Mouse (Mus musculus) testis, adult 2 months (tissue): ENCODE results near the gene Fahd2a. TPM values are rescaled to one million over a fixed set of nuclear protein-coding genes. Genes with fewer than 3 reads are reported as not detected.

ENCODE experiments used
- H3K27ac ChIP-seq: fragments of 200-500 bp; 2 replicates; pipeline ENCODE4 v1.5.1; 2012; ENCODE audit warnings: low read depth, low read length; ENCODE audit not compliant: control insufficient read depth, insufficient read depth
- H3K27me3 ChIP-seq: fragments of 200-500 bp; 2 replicates; pipeline ENCODE4 v1.6.1; 2012; ENCODE audit warnings: mild to moderate bottlenecking, low read length, moderate library complexity; ENCODE audit not compliant: control insufficient read depth, insufficient read depth
- H3K36me3 ChIP-seq: fragments of 200-500 bp; 2 replicates; pipeline ENCODE4 v1.6.1; 2012; ENCODE audit warnings: mild to moderate bottlenecking, low read length; ENCODE audit not compliant: control insufficient read depth, insufficient read depth
- H3K4me1 ChIP-seq: fragments of 200-500 bp; 2 replicates; pipeline ENCODE4 v1.6.1; 2012; ENCODE audit warnings: low read length; ENCODE audit not compliant: control insufficient read depth, insufficient read depth
- H3K4me3 ChIP-seq: fragments of 200-500 bp; 2 replicates; pipeline ENCODE4 v1.5.1; 2012; ENCODE audit warnings: low read depth, mild to moderate bottlenecking, low read length, moderate library complexity, mixed read lengths; ENCODE audit not compliant: control insufficient read depth
- CTCF ChIP-seq: fragments of 200-500 bp; IDR thresholded peaks from 2 replicates; pipeline ENCODE4 v1.5.1; 2012; ENCODE audit warnings: low read depth, mild to moderate bottlenecking, inconsistent platforms, low read length, moderate library complexity; ENCODE audit not compliant: control insufficient read depth, insufficient read depth, insufficient replicate concordance
- POLR2A ChIP-seq: fragments of 200-500 bp; IDR thresholded peaks from 2 replicates; pipeline ENCODE4 v1.6.1; 2012; ENCODE audit warnings: low read depth, mild to moderate bottlenecking, inconsistent platforms, low read length, moderate library complexity; ENCODE audit not compliant: control insufficient read depth
- polyA plus RNA-seq: library from polyadenylated mRNA; depleted of rRNA; stranded (reverse); fragments of >200 nt; gene quantifications from 2 replicates; pipeline ENCODE4 v1.2.3, GENCODE M21; 2012

Fahd2a gene
- polyA plus RNA-seq, 1 experiment: 27.1 TPM

- Histone ChIP-seq H3K4me1 (peaks cover 2% of the 10 kb centered on the region; the same call in 1 of the 2 replicates), H3K27ac (no peak overlapping the region; the same call in 1 of the 2 replicates), H3K4me3 (no peak overlapping the region), H3K36me3 (no peaks in the 10 kb centered on the region), H3K27me3 (no peaks in the 10 kb centered on the region)
- TF ChIP-seq POLR2A: no peak
- TF ChIP-seq CTCF: no peak
These were observed 27.9 kb upstream of the Fahd2a start for GRCm38 (mm10) chr2:127472279-127472678.

- H3K27me3 ChIP-seq: no peaks in the 10 kb centered on the region
- H3K27ac ChIP-seq: no peak overlapping the region
- H3K4me1 ChIP-seq: peaks cover 2% of the 10 kb centered on the region; the same call in 1 of the 2 replicates
- no peaks in the 10 kb centered on the region for H3K36me3 ChIP-seq
- H3K4me3 ChIP-seq: no peak overlapping the region
- no peak for TF ChIP-seq POLR2A
- TF ChIP-seq CTCF: no peak
These were observed 26.9 kb upstream of the Fahd2a start for GRCm38 (mm10) chr2:127471281-127471680.

GRCm38 (mm10) chr2:127470661-127471060 is 26.3 kb upstream of the Fahd2a start:
- Histone ChIP-seq H3K27me3 (no peaks in the 10 kb centered on the region), H3K4me1 (peaks cover 2% of the 10 kb centered on the region; the same call in 1 of the 2 replicates), H3K27ac (no peak overlapping the region; the same call in 1 of the 2 replicates), H3K36me3 (no peaks in the 10 kb centered on the region), H3K4me3 (no peak overlapping the region)
- TF ChIP-seq CTCF (no peak), POLR2A (no peak)

- Histone ChIP-seq H3K27ac (no peak overlapping the region; the same call in 1 of the 2 replicates), H3K4me1 (peaks cover 2% of the 10 kb centered on the region; the same call in 1 of the 2 replicates), H3K4me3 (no peak overlapping the region), H3K27me3 (no peaks in the 10 kb centered on the region), H3K36me3 (no peaks in the 10 kb centered on the region)
- TF ChIP-seq POLR2A (no peak), CTCF (no peak)
These were observed 25.8 kb upstream of the Fahd2a start for GRCm38 (mm10) chr2:127470183-127470582.

- H3K27me3 ChIP-seq: no peaks in the 10 kb centered on the region
- no peaks in the 10 kb centered on the region; the same call in 1 of the 2 replicates for H3K4me1 ChIP-seq
- no peak overlapping the region for H3K27ac ChIP-seq
- H3K4me3 ChIP-seq: no peak overlapping the region
- peak; percentile 80; the same call in 1 of the 2 replicates for TF ChIP-seq CTCF
- no peak for TF ChIP-seq POLR2A
- no peaks in the 10 kb centered on the region for H3K36me3 ChIP-seq
These were observed 17.9 kb upstream of the Fahd2a start for GRCm38 (mm10) chr2:127462314-127462713.

GRCm38 (mm10) chr2:127461351-127461750 is 17.0 kb upstream of the Fahd2a start:
- H3K27me3 ChIP-seq: no peaks in the 10 kb centered on the region
- no peaks in the 10 kb centered on the region; the same call in 1 of the 2 replicates for H3K4me1 ChIP-seq
- H3K27ac ChIP-seq: no peak overlapping the region
- no peak for TF ChIP-seq CTCF
- no peak for TF ChIP-seq POLR2A
- no peak overlapping the region for H3K4me3 ChIP-seq
- no peaks in the 10 kb centered on the region for H3K36me3 ChIP-seq

DNA sequence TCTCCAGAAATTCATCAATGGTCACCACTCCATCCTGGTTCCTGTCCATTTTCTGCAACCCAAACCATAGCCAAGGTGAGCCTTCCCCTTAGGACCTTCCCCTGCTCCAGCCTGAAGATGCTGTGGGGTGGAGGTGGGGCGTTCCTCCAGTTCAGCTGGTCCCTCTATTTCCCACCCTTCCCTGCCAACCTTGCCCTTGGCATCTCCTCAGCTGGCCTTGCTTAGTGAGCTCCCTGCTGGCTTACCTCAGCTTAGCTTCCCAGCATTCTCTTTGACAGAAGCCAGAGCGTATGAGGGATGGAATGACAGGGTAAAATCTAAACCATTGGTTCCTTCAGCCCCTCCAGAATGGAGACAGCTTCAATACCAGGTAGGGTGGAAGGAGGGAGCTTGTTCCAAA is 15.0 kb upstream of the Fahd2a start:
- H3K4me1 ChIP-seq: no peaks in the 10 kb centered on the region; the same call in 1 of the 2 replicates
- no peaks in the 10 kb centered on the region for H3K36me3 ChIP-seq
- no peaks in the 10 kb centered on the region for H3K27me3 ChIP-seq
- TF ChIP-seq CTCF (no peak), POLR2A (no peak)
- no peak overlapping the region for H3K4me3 ChIP-seq
- H3K27ac ChIP-seq: no peak overlapping the region

- no peak for TF ChIP-seq POLR2A
- peak; percentile 79 for TF ChIP-seq CTCF
- no peak overlapping the region for H3K27ac ChIP-seq
- H3K27me3 ChIP-seq: no peaks in the 10 kb centered on the region
- peaks cover 7% of the 10 kb centered on the region for H3K4me1 ChIP-seq
- H3K4me3 ChIP-seq: no peak overlapping the region
- H3K36me3 ChIP-seq: no peaks in the 10 kb centered on the region
These were observed 9.4 kb upstream of the Fahd2a start for GRCm38 (mm10) chr2:127453764-127454163.
